Mouse (Mus musculus) thymus, postnatal 36 days (tissue): ENCODE results near the gene Glb1.
A peak's percentile ranks its signal among the peaks of the same experiment; 100 is the strongest.
"Not testable (repeated sequence)": the region's sequence is repeated elsewhere in the genome, so short reads cannot be mapped to it uniquely, and the experiment has no call there.

Experiments used
- DNase-seq, 2 experiments: peaks; one replicate each; pipeline ENCODE4 v3.0.0; 2022; ENCODE audit warnings: mixed read lengths in 2 of 2

The Glb1 gene

GRCm38 (mm10) chr9:114502711-114503427 lies 102.0 kb downstream of the Glb1 start:
- no peak for DNase-seq

DNA sequence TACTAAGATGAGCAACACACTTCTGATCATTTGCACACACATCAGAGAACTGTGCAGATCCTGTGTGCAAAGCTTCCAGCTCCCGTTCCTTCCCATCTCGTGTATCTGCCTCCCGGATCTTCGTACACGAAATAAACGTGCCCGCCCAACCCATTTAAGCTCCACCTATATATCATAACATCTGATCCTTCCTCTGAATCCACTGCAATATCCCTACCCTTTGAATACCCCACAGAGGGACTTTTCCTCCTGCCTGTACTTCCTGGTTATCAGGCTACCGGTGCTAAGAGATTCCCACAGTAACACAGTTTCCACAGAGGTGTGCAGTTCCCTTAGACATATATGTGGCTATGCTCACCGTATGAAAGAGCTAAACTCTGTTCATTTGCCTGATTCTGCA lies 103.9 kb downstream of the Glb1 start, which contains the start of gene Ccr4:
TSS of gene Ccr4 (minus strand) at position 101 of the 400 bp plus-strand sequence.
- DNase-seq = no peak

- DNase-seq = no peak
These were observed 105.7 kb downstream of the Glb1 start for GRCm38 (mm10) chr9:114506564-114506963.

- DNase-seq = no peak
These were observed 106.5 kb downstream of the Glb1 start for GRCm38 (mm10) chr9:114507421-114507820.

DNA sequence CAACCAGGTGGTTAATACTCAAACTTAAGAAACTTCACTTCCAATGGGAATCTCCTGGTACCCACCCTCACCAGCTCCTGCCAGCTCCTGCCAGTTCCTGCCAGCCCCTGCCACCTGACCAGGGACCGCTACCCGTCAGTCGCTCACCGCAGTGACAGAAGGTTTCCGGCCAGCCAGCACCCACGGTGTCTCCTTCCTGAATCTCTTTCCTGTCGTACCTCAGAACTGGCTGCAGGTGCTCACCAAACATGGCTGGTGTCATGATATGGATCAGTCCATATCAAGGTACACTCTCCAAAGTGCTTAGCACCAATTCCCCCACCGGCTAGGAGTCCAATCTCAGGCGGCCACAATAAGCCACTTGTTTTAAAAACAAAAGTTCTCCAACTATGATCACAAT lies 108.9 kb downstream of the Glb1 start:
- DNase-seq = peak; percentile 57 to 72

DNA sequence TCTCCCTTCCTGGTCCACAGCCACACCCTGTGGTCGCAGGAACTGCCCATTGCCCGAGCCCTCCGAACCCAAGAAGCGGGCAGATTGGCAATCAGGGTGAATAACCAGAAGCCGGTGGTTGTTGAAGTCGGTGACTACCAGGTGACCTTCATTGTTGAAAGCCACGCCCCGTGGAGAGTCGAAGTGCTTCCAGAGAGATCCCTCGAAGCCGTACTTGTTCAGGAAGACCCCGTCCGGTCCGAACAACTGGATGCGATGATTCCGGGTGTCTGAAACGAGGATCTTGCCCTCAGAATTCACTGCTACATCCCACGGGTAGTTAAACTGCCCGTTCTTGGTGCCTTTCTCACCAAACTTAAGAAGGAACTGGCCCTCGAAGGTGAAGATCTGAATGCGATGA lies 112.0 kb downstream of the Glb1 start:
- no peak for DNase-seq

DNA sequence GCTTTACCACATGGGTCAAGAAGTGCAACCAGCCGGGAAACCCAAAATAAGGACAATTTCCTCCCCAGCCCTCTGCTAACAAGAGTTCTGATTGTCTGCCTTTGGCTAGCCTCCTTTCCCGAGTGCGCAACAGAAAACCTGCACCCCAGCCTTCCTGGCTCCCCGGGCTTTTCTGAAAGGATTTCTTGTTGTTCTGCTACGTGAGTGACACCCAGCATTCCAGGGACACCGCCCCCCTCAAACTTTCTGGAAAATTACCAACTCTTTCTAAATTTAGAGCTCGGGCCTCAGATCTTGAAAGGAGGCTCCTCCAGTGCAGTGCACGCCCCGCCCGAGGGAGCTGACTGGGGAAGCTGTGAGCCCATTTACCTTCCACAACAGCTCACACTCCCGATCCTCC lies 114.5 kb downstream of the Glb1 start, which contains the start of gene C130032M10Rik:
TSS of gene C130032M10Rik (plus strand) at position 334 of the 400 bp plus-strand sequence.
- DNase-seq = no peak

- DNase-seq = no peak
These were observed 117.1 kb downstream of the Glb1 start for GRCm38 (mm10) chr9:114517924-114518497.

DNA sequence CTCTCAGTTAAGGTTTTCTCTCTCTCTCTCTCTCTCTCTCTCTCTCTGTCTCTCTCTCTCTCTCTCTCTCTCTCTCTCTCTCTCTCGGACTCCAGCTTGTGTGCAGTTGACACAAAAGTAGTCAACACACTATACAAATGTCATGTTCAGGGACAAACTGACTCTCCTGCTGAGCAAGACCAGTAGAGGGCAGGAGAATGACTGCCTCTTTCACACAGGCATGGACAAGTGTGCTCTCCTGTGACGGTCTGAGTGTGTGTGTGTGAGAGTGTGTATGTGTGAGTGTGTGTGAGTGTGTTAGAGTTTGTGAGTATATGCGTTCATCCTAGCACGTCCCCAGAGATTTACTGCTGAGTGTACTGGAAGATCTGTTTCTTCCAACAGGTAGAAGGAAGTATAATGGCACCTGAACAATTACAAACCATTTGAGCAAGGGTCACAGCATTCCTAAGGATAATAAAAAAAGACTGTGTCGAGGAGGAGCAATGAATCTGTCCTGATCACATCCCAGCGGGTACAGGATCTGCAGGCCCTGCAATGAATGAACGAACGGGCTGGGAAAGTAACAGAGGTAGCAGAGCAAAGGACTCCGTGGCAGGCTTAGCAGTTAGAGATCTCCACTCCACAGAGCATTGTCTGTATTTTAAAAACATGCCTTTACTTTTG lies 118.1 kb downstream of the Glb1 start:
- DNase-seq = no peak

DNA sequence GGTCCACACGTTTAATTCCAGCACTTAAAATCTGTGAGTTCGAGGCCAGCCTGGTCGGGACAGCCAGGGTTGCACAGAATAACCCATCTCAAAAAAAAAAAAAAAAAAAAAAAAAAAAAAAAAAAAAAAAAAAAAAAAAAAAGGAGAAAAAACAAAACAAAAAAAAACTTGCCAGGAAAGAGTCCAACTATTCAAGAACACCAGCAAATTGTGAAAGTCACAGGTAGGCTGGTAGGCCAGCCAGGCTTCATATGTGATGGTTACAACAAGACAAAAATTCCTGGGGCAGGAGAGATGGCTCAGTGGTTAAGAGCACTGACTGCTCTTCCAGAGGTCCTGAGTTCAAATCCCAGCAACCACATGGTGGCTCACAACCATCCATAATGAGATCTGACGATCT lies 119.7 kb downstream of the Glb1 start:
- not testable (repeated sequence) for DNase-seq

- no peak for DNase-seq
These were observed 121.2 kb downstream of the Glb1 start for GRCm38 (mm10) chr9:114522041-114522440.

GRCm38 (mm10) chr9:114522501-114522900 lies 121.6 kb downstream of the Glb1 start:
- no peak for DNase-seq
